Mouse (Mus musculus): Measurements from ENCODE around the gene Rab35.

The Rab35 gene

GRCm38 (mm10) chr5:115631505-115632357 lies at the start of gene Rab35:
TSS of gene Rab35 (plus strand) at chr5:115631908.
- peak; percentile 96 for DNase-seq

GRCm38 (mm10) chr5:115585616-115586015 lies 46.1 kb upstream of the Rab35 start:
- DNase-seq: peak; percentile 49

- DNase-seq: no peak
These were observed 45.5 kb upstream of the Rab35 start for GRCm38 (mm10) chr5:115586166-115586565.

GRCm38 (mm10) chr5:115586780-115587179 lies 44.9 kb upstream of the Rab35 start:
- no peak for DNase-seq

GRCm38 (mm10) chr5:115591028-115591427 lies 40.7 kb upstream of the Rab35 start:
- peak; percentile 52 for DNase-seq

GRCm38 (mm10) chr5:115591506-115591905 lies 40.2 kb upstream of the Rab35 start:
- no peak for DNase-seq

- DNase-seq: no peak
These were observed 28.1 kb upstream of the Rab35 start for GRCm38 (mm10) chr5:115603561-115603960.

GRCm38 (mm10) chr5:115611566-115611965 lies 20.1 kb upstream of the Rab35 start:
- DNase-seq: no peak

- DNase-seq: no peak
These were observed 18.4 kb upstream of the Rab35 start for GRCm38 (mm10) chr5:115613332-115613731.

- DNase-seq: peak; percentile 68
These were observed 16.8 kb upstream of the Rab35 start for GRCm38 (mm10) chr5:115614948-115615347.

GRCm38 (mm10) chr5:115619690-115620089 lies 12.0 kb upstream of the Rab35 start:
- no peak for DNase-seq

- DNase-seq: no peak
These were observed 9.0 kb upstream of the Rab35 start for GRCm38 (mm10) chr5:115622686-115623085.

- no peak for DNase-seq
These were observed 7.8 kb upstream of the Rab35 start for GRCm38 (mm10) chr5:115623694-115624440.

- DNase-seq: no peak
These were observed 5.3 kb upstream of the Rab35 start for GRCm38 (mm10) chr5:115626237-115626886.

- no peak for DNase-seq
These were observed 3.6 kb upstream of the Rab35 start for GRCm38 (mm10) chr5:115628083-115628482.

- DNase-seq: no peak
These were observed 2.0 kb upstream of the Rab35 start for GRCm38 (mm10) chr5:115629672-115630071.

GRCm38 (mm10) chr5:115630291-115630690 lies 1.4 kb upstream of the Rab35 start:
- no peak for DNase-seq

GRCm38 (mm10) chr5:115632358-115632714 lies 628 bp downstream of the Rab35 start:
- peak; percentile 64 for DNase-seq

GRCm38 (mm10) chr5:115633060-115633459 lies 1.4 kb downstream of the Rab35 start:
- DNase-seq: no peak

- DNase-seq: no peak
These were observed 2.3 kb downstream of the Rab35 start for GRCm38 (mm10) chr5:115634046-115634445.

- DNase-seq: no peak
These were observed 3.8 kb downstream of the Rab35 start for GRCm38 (mm10) chr5:115635536-115635935.

- no peak for DNase-seq
These were observed 12.5 kb downstream of the Rab35 start for GRCm38 (mm10) chr5:115644192-115644591.

GRCm38 (mm10) chr5:115648876-115649275 lies 17.2 kb downstream of the Rab35 start:
- DNase-seq: peak; percentile 45

GRCm38 (mm10) chr5:115649699-115650098 lies 18.0 kb downstream of the Rab35 start:
- DNase-seq: no peak
